Mouse (Mus musculus) erythroblast, adult 5-6 weeks (primary cell): Measurements from ENCODE around the gene Klrg1. TPM values are rescaled to one million over a fixed set of nuclear protein-coding genes. Genes with fewer than 3 reads are reported as not detected.

Source experiments
- total RNA-seq, 2 experiments: library from RNA; stranded (forward) in 1 of 2; stranded (reverse) in 1 of 2; fragments of 150-400 nt in 1 of 2; fragments of 200-764, 138-1000 nt in 1 of 2; gene quantifications; 2 replicates each; pipeline versions ENCODE4 v1.2.3 to v1.2.4; 2015 to 2017; ENCODE audit warnings: low replicate concordance in 2 of 2

Klrg1 gene
- total RNA-seq, 2 experiments from 2014 or later = 0.77 TPM; not detected in 1

Other genes starting within 250 kb of the Klrg1 start
- gene M6pr, start 25.8 kb upstream of the Klrg1 start, total RNA-seq (2015; ENCODE audit: low replicate concordance) = 53.2 and 57.5 TPM in 2 replicates
- 71.4 and 102 TPM in 2 replicates for gene M6pr, start 25.8 kb upstream of the Klrg1 start, total RNA-seq (2017; ENCODE audit: low replicate concordance)
- 1.7 and 15.9 TPM in 2 replicates for gene Phc1, start 57.7 kb upstream of the Klrg1 start, total RNA-seq (2015; ENCODE audit: low replicate concordance)
- gene Phc1, start 57.7 kb upstream of the Klrg1 start, total RNA-seq (2017; ENCODE audit: low replicate concordance) = 0.34 and 1.5 TPM in 2 replicates
- gene Rimklb, start 215.9 kb upstream of the Klrg1 start, total RNA-seq (2015; ENCODE audit: low replicate concordance) = not detected in 2 replicates
- not detected in 2 replicates for gene Rimklb, start 215.9 kb upstream of the Klrg1 start, total RNA-seq (2017; ENCODE audit: low replicate concordance)
- not detected in 2 replicates for gene Mfap5, start 223.0 kb upstream of the Klrg1 start, total RNA-seq (2015; ENCODE audit: low replicate concordance)
- gene Mfap5, start 223.0 kb upstream of the Klrg1 start, total RNA-seq (2017; ENCODE audit: low replicate concordance) = not detected in 2 replicates